Mouse (Mus musculus) brain, embryonic 14.5 days (tissue): ENCODE measurements around the gene Dusp2. TPM values are rescaled to one million over a fixed set of nuclear protein-coding genes. Genes with fewer than 3 reads are reported as not detected.

ENCODE experiments used
- DNase-seq: peaks from one replicate; pipeline ENCODE4 v3.0.0-alpha.2; 2011; ENCODE audit warnings: low read depth
- CTCF ChIP-seq: fragments of 200-500 bp; IDR thresholded peaks from 2 replicates; pipeline ENCODE4 v1.5.1; 2012; ENCODE audit warnings: inconsistent platforms, mild to moderate bottlenecking, moderate library complexity, borderline replicate concordance; ENCODE audit not compliant: insufficient read depth, insufficient read length; ENCODE audit errors: extremely low read depth
- POLR2A ChIP-seq: fragments of 200-500 bp; IDR thresholded peaks from 2 replicates; pipeline ENCODE4 v1.6.1; 2012; ENCODE audit warnings: mild to moderate bottlenecking, inconsistent platforms, borderline replicate concordance; ENCODE audit not compliant: poor library complexity, insufficient read depth, insufficient read length, severe bottlenecking; ENCODE audit errors: extremely low read depth
- polyA plus RNA-seq: library from polyadenylated mRNA; depleted of rRNA; stranded (reverse); fragments of >200 nt; gene quantifications from 2 replicates; pipeline ENCODE4 v1.2.3, GENCODE M21; 2012

The Dusp2 gene
- polyA plus RNA-seq, 1 experiment, result 6.5 TPM

DNA sequence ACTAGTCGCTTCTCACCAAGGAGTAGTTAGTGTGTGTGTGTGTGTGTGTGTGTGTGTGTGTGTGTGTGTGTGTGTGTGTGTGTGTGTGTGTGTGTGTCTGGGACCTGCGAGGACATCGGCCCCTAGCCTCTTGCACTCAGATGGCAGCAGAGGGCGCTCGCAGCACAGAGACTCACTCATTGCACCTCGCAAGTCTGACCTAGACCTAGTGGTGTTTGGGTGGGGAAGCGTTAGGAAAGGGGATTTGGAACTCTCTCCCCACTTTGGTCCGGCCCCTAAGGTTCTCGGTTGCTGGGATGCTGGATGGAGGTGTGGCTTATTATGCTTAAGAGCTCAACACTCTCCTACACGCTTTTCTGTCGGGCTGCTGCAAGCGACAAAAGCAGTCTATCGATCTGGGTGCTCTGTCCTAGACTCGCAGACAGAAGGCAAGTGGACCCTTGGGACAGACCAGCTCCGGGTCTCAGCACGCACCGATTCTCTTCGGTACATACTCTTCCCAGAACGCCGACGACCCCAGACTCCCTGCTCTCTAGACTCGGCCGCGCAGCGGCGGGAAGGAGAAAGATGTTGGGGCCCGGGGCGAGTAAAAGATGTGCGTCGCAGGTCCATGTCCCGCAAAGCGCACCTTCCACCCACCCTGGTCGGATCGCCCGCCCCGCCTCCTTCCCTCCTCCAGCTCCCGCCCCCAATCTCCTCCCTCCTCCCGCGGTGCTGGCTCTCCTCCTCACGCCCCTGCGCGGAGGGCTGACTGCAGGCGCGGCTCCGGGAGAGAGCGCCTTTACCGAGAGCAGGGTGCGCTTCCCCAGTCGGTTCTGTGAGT lies 26.7 kb downstream of the Dusp2 start, which contains the start of gene Adra2b:
Adra2b (plus strand) TSS at position 750 of the 823 bp plus-strand sequence.
- DNase-seq, result peak; percentile 90
- TF ChIP-seq CTCF (peak; percentile 86), POLR2A (no peak)

DNA sequence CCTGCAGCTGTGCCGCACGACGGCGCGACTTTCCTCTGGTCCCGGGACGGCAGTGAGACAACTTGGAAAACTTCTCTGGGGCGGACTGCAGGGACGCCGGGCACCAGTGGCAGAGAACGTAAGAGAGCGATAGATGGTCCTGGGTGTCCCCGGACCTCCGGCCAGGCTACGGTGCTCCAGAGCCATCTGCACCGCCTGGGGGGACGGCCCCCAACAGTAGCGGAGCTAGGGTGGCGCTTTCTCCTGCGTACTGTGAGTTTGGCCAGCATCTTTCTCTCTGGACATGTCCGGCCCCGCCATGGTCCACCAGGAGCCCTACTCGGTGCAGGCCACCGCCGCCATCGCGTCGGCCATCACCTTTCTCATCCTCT lies 27.3 kb downstream of the Dusp2 start:
- DNase-seq, result no peak
- no peak for TF ChIP-seq CTCF
- no peak for TF ChIP-seq POLR2A

DNA sequence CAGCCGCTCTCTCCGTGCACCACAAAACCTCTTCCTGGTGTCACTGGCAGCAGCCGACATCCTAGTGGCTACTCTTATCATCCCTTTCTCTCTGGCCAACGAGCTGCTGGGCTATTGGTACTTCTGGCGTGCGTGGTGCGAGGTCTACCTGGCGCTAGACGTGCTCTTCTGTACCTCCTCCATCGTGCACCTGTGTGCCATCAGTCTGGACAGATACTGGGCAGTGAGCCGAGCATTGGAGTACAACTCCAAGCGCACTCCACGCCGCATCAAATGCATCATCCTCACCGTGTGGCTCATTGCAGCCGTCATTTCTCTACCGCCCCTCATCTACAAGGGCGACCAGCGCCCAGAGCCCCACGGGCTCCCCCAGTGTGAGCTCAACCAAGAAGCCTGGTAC lies 27.7 kb downstream of the Dusp2 start:
- TF ChIP-seq POLR2A (no peak), CTCF (no peak)
- peak; percentile 5 for DNase-seq

DNA sequence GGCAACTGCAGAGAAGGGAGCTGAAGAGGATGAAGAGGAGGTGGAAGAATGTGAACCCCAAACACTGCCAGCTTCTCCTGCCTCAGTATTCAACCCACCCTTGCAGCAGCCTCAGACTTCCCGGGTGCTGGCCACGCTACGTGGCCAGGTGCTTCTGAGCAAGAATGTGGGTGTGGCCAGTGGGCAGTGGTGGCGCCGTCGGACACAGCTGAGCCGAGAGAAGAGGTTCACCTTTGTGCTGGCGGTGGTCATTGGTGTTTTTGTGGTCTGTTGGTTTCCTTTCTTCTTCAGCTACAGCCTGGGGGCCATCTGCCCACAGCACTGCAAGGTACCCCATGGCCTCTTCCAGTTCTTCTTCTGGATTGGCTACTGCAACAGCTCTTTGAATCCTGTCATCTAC lies 28.5 kb downstream of the Dusp2 start:
- TF ChIP-seq POLR2A, result no peak
- TF ChIP-seq CTCF, result no peak
- no peak for DNase-seq

DNA sequence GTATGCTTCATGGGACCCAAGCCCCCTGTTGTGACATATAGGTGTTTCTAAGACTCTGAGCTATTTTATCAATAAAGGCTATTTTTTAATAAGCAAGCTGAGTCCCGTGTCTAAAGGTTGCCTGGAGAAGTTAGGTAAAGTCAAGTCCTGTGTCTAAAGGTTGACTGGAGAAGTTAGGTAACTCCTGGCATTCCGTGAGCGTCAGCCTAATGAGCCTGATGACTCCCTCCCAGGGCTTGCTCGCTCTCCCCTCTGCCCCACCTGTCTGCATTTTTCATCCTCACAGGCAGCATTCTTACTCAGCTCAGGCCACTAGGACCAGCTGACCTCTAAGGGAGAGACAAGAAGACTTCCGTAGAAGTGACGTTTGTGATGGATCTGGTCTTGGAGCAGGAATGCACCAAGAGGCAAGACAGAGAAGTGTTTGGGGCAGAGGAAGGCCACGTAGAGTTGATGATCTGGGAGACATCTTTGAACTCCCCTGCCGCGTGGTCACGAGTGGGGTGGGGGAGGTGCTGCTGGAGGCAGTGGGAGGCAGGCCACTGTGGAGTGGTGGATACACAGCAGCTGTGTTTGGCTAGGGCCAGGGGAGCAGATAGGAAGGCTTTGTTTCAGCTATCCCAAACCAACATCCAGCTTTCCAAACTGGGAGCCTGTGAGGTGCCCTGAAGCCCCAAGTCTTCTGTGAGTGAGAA lies 31.3 kb downstream of the Dusp2 start:
- no peak for DNase-seq
- TF ChIP-seq CTCF (no peak), POLR2A (no peak)

DNA sequence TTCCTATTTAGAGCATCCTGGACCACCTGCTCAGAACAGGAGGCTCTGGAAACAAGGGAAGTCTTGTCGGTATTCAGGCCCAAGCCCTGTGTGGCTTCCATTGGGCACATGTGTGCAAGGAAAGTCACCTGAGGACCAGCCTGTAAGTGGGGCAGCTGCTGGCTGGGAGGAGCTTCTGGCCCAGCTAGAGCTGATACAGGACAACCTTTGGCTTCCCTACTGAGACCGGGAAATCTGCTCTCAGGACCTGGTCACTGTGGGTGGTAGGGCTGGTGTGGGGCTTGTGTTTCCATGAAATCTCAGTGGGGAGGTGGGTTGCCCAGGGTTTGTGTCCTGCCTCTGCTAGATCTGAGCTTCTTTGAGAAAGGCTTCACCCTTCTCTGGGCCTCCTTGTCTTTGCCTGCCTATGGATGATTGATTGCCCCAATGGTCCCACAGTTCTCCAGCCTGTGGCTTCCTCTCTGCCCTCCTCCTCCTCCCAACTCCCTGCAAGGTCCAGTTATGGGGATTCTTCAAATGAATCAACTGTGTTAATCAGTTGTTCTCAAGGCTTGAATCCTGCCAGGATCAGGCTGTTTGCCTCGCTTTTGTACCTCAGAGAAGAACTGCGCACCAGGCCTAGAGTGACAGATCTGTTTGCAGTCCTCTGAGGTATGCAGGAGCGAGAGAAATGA lies 33.9 kb downstream of the Dusp2 start:
- no peak for DNase-seq
- TF ChIP-seq CTCF (no peak), POLR2A (no peak)

DNA sequence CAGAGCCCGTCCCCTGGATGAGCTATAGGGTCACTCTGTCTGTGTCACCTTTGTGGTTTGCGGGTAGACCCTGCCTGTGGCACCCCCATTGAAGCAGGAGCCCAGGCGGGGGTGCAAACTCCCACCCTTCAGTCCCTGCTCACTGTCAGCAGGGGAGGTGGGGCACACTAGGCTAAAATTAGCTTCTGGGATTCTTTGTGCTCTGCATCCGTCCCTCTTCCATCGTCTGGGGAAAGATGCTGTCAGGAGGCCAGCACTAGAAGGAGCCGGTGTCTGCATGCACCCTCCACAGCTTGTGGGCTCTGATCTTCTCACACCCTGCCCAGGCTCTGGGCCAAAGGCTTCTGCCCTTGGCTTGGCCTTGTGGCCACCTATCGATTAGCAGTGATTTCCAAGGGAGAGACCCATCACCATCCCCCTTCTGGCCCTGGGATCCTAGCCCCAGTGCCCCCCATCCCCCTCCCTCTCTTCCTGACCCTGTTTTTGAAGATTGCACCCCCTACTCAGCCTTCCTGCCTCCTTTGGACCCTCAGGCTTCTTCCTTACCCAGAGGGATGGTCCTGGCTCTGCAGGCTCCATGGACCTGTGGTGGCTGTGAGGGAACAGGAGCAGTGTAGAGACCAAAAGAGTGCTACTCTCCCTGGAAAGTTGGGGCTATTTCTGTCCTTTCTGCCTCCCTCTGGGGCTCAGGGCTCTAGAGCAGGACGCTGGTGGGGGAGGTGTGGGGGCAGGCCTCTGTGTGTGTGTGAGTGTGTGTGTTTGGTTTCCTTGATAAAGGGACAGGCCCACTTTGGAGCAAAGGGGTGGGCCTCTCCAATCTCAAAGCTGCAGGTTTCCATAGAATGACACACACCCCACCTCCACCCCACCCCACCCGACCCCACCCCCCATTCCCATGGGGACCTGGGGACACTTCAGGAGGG lies 34.9 kb downstream of the Dusp2 start:
- TF ChIP-seq POLR2A (no peak), CTCF (no peak)

DNA sequence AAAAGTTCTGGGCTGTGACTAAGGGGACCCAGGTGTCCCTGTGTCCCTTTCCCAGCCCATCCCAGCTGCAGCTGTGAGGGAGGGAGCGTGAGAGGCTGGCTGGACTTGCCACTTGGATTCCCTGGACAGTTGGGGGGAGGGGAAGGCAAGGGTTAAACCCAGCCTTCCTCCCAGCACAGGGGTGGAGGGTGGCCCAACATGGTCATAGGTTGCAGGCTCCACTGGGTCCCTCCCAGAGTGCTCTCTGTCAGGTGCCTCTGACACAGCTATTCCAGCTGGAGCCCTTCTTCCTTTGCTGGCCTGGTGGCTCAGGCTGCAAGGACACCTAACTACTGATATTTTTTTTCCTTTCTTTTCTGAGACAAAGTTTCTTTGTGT lies 35.5 kb downstream of the Dusp2 start:
- TF ChIP-seq POLR2A, result no peak
- TF ChIP-seq CTCF, result no peak
- no peak for DNase-seq

More for the DNA sequence above, 34.9 kb downstream of the Dusp2 start:
- DNase-seq, result no peak

DNA sequence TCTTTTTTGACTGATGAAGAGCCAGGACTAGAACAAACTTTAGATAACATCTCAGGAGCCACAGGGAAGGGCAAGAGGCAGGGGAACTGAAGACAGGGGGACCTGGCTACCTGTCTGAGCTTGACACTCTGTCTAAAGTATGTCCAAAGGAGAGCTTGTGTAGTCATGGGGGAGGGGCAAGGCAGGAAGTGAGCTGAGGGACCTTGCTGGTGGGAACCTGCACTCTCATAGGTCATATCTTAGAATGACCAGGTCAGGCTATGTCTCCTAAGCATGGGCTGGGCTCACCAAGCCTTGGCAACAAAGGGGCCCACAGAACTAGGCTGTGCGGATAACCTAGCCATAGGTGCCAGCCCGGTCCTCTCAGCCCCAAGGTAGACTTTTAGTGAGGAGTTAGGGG lies 36.1 kb downstream of the Dusp2 start:
- no peak for TF ChIP-seq CTCF
- no peak for TF ChIP-seq POLR2A
- DNase-seq, result no peak

DNA sequence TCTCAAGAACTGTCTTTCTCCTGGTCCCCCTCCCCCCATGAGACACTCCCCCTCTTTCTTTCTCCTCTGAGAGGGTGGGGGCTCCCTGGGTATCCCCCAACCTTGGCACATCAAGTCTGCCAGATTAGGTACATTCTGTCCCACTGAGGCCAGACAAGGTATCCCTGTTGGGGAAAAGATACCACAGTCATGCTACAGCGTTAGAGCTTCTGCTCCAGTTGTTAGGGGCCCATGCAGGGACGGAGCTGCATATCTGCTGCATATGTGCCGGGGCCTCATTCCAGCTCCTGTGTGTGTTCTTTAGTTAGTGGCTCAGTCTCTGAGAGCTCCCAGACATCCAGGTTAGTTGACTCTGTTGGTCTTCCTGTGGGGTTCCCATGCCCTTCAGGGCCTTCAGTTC lies 38.2 kb downstream of the Dusp2 start:
- TF ChIP-seq CTCF, result no peak
- no peak for TF ChIP-seq POLR2A
- DNase-seq, result no peak
